Mouse (Mus musculus) embryonic facial prominence, embryonic 10.5 days (tissue): Measurements from ENCODE around the gene Capg. TPM values are rescaled to one million over a fixed set of nuclear protein-coding genes. Genes with fewer than 3 reads are reported as not detected.

Experiments used
- DNase-seq: peaks from one replicate; pipeline ENCODE4 v3.0.0-alpha.2; 2017; ENCODE audit warnings: low spot score
- H3K27ac ChIP-seq: fragments of 300-500 bp; sonication (generic); replicated peaks from 2 replicates; pipeline ENCODE4 v1.5.1; 2016; ENCODE audit warnings: mild to moderate bottlenecking
- H3K27me3 ChIP-seq: fragments of 300-500 bp; sonication (generic); replicated peaks from 2 replicates; pipeline ENCODE4 v1.6.1; 2016; ENCODE audit warnings: low read depth, mild to moderate bottlenecking; ENCODE audit not compliant: poor library complexity, severe bottlenecking
- H3K36me3 ChIP-seq: fragments of 300-500 bp; sonication (generic); replicated peaks from 2 replicates; pipeline ENCODE4 v1.6.1; 2016; ENCODE audit warnings: mild to moderate bottlenecking, moderate library complexity
- H3K4me1 ChIP-seq: fragments of 300-500 bp; sonication (generic); 2 replicates; pipeline ENCODE4 v1.6.1; 2016
- H3K4me3 ChIP-seq: fragments of 300-500 bp; sonication (generic); 2 replicates; pipeline ENCODE4 v1.5.1; 2016; ENCODE audit warnings: mild to moderate bottlenecking, moderate library complexity
- H3K9me3 ChIP-seq: fragments of 300-500 bp; sonication (generic); 2 replicates; pipeline ENCODE4 v1.6.1; 2016; ENCODE audit warnings: mild to moderate bottlenecking
- WGBS: fragments of 180-500 bp; shearing (Covaris S2); methylation state at CpG from one replicate; pipeline ENCODE4 v1.1.7; 2016; 5-methylcytosine and 5-hydroxymethylcytosine counted together
- polyA plus RNA-seq: library from polyadenylated mRNA; unstranded; fragments of >200 nt; fragmentation: Nextera tagmentation; extraction: Ambion mirVana; gene quantifications from 2 replicates; pipeline ENCODE4 v1.2.1, GENCODE M21; 2016

The Capg gene
- polyA plus RNA-seq, 1 experiment from 2014 or later = 16.0 TPM

DNA sequence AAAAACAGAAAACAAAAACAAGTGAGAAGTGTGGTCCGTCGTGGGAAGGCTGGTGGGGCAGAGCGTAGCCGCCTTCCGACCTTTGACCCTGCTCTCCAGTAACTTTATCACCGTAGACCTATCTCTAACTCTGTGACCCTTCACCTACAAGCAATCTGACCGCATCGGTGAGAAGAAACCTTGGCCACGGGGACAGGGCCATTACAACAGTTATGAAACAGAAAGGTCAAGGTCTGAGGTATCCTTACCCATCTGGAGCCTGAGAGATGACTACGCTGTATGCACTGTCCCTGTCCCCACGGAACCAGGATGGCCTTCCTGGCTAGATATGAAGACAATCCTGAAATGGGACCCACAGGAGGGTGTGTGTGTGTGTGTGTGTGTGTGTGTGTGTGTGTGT, 40.0 kb downstream of the Capg start:
- no peaks in the 10 kb centered on the region for H3K9me3 ChIP-seq
- H3K4me3 ChIP-seq = no peak overlapping the region
- H3K27ac ChIP-seq = no peak overlapping the region
- DNase-seq = no peak
- no peaks in the 10 kb centered on the region for H3K27me3 ChIP-seq
- peaks cover 18% of the 10 kb centered on the region; the same call in 1 of the 2 replicates for H3K36me3 ChIP-seq
- no peaks in the 10 kb centered on the region for H3K4me1 ChIP-seq
- 76% methylated on average over 11 of the region's 11 CpGs for WGBS

DNA sequence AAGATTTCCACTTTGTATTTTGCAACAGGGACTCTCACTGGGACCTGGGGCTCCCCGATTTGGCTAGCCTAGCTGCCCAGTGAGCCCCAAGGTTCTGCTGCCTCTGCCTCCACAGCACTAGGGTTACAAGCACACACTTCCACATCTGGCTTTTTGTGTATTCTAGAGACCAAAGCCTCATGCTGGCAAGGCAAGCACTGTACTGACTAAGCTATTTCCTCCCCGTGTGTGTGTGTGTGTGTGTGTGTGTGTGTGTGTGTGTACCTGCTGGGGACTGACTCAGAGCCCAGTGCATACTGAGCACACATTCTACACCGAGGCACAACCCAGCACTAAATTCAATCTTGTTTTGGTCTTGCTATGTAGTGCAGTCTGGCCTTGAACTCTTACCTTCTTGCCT, 42.5 kb downstream of the Capg start:
- Histone ChIP-seq H3K4me3 (no peak overlapping the region), H3K4me1 (no peaks in the 10 kb centered on the region), H3K27ac (no peak overlapping the region), H3K27me3 (no peaks in the 10 kb centered on the region), H3K9me3 (no peaks in the 10 kb centered on the region), H3K36me3 (peaks cover 9% of the 10 kb centered on the region; the same call in 1 of the 2 replicates)
- 82% methylated on average over 3 of the region's 3 CpGs for WGBS
- DNase-seq = no peak

DNA sequence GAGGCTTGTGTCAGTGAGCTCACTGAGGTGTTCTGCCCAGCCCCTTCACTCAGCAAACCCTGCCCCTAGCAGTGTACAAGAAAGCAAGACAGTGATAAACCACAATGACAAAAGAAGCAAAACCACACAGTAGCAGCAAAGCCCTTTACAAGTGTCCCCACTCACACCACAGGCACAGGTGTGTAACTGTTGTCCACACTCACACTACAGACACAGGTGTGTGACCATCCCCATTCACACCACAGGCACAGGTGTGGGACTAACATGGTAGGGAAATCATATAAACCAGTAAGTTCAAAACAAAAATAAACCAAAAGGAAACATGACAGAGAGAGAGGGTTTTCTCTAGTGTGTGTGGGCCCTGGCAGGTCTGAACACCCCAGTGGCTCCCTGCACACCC, 44.1 kb downstream of the Capg start:
- Histone ChIP-seq H3K4me3 (no peak overlapping the region), H3K4me1 (no peaks in the 10 kb centered on the region), H3K27ac (no peak overlapping the region), H3K27me3 (no peaks in the 10 kb centered on the region), H3K36me3 (peaks cover 9% of the 10 kb centered on the region; the same call in 1 of the 2 replicates), H3K9me3 (no peaks in the 10 kb centered on the region)
- DNase-seq = no peak

DNA sequence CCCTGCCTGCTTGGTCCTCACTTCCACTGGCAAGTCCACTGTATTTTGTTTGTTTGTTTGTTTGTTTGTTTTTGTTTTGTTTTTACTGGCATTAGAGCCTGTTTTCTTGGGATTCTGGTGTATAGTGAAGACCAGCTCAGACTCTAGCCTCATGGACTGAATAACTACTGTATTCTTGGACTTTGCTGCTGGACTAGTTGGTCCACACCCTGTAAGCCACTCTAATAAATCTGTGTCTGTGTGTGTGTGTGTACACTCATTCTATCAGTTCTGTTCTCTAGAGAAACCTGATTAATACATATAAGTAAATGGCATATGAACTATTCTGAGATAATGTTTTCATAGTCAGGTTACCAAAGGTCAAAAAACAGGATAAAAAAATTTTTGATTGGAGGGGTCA, 45.9 kb downstream of the Capg start:
- no peak overlapping the region for H3K4me3 ChIP-seq
- DNase-seq = no peak
- no peak overlapping the region for H3K27ac ChIP-seq

DNA sequence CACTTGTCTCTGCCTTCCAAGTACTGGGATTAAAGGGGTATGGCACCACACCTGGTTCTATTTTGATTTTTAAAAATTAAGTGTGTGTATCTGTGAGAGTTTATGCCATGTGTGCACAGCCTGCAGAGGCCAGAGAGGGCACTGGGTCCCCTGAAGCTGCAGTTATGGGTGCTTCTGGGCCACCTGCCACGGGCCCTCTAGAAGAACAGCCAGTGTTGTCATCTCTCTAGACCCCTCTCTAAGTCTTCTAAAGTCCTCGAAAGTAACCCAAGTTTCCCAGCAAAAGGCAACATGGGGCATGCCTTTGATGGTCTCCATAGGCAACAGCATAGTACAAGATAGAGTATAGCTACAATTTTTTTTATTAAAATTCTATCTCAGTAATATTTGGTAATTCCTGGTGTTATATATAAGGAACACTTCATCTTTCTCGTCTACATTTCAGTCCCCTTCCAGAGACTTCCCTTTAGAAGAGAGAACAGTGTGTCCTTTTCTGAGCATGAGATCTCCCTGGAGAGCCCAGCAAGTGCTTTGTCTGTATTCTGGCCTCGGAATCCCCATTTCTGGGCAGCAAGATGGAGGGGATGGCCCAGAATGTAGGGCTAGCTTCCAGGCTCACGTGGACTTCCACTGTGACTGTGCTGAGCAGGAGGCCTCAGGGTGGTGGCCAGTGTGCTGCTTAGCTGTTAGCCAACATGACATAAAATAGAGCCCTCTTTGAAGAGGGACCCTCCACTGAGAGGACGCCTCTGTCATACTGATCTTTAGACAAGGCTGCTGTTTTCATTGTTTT, 49.0 kb downstream of the Capg start:
- H3K4me1 ChIP-seq = peaks cover 12% of the 10 kb centered on the region
- 82% methylated on average over 6 of the region's 6 CpGs for WGBS
- DNase-seq = no peak
- H3K27ac ChIP-seq = no peak overlapping the region
- no peak overlapping the region for H3K4me3 ChIP-seq
- no peaks in the 10 kb centered on the region for H3K9me3 ChIP-seq
- H3K36me3 ChIP-seq = no peaks in the 10 kb centered on the region
- H3K27me3 ChIP-seq = no peaks in the 10 kb centered on the region

More for the DNA sequence above, 45.9 kb downstream of the Capg start:
- Histone ChIP-seq H3K4me1 (no peaks in the 10 kb centered on the region), H3K36me3 (peaks cover 5% of the 10 kb centered on the region; the same call in 1 of the 2 replicates), H3K27me3 (no peaks in the 10 kb centered on the region), H3K9me3 (no peaks in the 10 kb centered on the region)

DNA sequence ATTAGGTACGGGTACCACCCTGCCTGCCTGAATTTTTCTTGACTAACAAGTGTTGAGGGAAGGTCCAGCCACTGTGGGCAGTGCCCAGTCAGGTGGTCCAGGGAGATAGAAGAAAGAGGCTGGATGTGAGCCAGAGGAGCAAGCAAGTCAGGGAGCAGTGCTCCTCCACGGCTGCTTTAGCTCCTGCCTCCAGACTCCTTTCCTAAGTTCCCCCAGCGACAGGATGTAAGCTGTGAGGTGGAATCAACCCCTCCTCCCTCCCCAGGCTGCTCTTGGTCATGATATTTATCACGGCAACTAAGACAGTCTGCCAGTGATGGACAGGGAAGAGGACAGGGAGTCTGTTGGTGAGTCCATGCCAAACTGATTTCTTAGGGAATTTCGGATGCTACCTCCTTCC, 49.7 kb downstream of the Capg start:
- Histone ChIP-seq H3K27ac (no peak overlapping the region; the same call in 1 of the 2 replicates), H3K4me3 (no peak overlapping the region), H3K27me3 (no peaks in the 10 kb centered on the region), H3K36me3 (no peaks in the 10 kb centered on the region), H3K9me3 (no peaks in the 10 kb centered on the region), H3K4me1 (peaks cover 17% of the 10 kb centered on the region)
- DNase-seq = no peak
- WGBS = 67% methylated on average over 5 of the region's 5 CpGs

DNA sequence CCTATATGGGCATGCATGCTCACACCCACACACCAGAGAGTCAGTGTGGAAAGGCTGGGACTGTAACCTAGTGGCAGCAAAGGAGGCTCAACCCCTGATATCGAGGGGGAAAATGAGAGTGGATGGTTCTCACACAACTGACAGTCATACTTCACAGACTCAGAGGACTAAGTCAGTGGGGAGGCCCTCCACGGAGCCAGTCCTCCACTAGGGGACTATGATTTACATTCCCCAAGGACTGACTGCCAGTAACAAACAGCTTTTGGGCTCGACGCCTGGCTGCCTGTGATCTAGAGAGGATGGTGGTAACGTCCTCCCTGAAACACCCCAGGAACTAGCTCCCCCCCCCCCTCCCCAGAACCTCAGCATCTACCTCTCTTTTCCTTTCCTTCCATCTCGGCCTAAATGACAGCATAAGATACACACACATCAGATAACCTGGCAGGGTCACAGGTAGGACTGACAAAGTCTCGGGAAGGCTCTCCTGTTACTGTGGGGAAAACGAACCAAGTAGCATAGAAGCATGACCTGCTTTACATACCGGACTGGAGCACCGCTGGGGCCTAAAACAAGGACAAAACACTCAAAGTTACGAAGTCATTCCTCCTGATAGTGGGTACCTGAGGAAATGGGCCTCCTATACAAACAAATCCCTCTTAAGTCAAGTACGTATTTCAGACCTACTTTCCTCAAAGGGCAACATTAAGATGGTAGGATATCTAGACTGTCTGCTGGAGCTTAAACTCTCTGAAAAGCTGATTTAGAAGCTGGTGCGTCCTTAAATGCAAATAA, 53.1 kb downstream of the Capg start:
- Histone ChIP-seq H3K4me3 (peak overlapping the region; percentile 72), H3K4me1 (peaks cover 22% of the 10 kb centered on the region), H3K9me3 (no peaks in the 10 kb centered on the region), H3K36me3 (no peaks in the 10 kb centered on the region), H3K27ac (peak overlapping the region; percentile 84; the same call in 1 of the 2 replicates), H3K27me3 (no peaks in the 10 kb centered on the region)
- DNase-seq = no peak
- WGBS = 54% methylated on average over 13 of the region's 13 CpGs

DNA sequence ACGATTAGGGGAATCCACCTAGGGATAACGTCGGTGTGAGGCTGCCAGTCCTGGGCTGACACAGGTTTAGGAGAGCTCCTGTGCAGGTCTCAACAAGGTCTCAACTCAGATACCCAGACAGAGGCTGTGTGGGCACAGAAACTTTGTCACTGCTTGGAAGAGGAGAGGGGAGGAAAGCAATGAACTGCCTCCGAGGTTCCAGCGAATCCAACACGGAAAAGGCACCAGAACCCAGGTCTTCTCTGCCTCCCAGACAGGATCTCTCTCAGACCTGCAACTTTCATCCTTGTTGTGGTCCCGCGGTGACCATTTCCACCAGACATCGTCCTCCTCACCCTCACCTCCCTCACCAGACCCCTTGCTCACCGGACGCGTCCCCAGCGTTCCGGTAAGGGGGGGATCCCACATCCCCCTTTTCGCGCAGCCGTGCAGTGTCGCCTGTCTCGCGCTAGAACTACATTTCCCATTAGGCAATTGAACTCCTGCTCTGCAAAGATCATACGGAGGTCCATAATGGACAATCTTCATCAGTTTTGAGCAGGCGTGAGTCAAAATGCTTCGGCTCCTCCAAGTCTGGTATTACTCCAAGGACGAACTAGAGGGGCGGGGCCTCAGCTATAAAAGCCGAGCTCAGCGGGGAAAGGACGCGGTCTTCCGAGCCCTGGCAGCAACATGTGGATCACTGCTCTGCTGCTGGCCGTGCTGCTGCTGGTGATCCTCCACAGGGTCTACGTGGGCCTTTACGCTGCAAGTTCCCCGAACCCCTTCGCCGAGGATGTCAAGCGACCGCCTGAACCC, 54.0 kb downstream of the Capg start, which contains the start of the genes Elmod3 and Retsat:
Gene Elmod3, minus strand, starts transcription at position 458 of the 798 bp plus-strand sequence.
Gene Retsat, plus strand, starts transcription at position 520 of the 798 bp plus-strand sequence.
- H3K27me3 ChIP-seq = no peaks in the 10 kb centered on the region
- WGBS = 2% methylated on average over 38 of the region's 38 CpGs
- no peaks in the 10 kb centered on the region for H3K36me3 ChIP-seq
- peak within 1 kb of the TSS; percentile 72 for H3K4me3 ChIP-seq
- peak; percentile 92 for DNase-seq
- peak within 1 kb of the TSS; percentile 84 for H3K27ac ChIP-seq
- no peaks in the 10 kb centered on the region for H3K9me3 ChIP-seq
- peaks cover 22% of the 10 kb centered on the region for H3K4me1 ChIP-seq

DNA sequence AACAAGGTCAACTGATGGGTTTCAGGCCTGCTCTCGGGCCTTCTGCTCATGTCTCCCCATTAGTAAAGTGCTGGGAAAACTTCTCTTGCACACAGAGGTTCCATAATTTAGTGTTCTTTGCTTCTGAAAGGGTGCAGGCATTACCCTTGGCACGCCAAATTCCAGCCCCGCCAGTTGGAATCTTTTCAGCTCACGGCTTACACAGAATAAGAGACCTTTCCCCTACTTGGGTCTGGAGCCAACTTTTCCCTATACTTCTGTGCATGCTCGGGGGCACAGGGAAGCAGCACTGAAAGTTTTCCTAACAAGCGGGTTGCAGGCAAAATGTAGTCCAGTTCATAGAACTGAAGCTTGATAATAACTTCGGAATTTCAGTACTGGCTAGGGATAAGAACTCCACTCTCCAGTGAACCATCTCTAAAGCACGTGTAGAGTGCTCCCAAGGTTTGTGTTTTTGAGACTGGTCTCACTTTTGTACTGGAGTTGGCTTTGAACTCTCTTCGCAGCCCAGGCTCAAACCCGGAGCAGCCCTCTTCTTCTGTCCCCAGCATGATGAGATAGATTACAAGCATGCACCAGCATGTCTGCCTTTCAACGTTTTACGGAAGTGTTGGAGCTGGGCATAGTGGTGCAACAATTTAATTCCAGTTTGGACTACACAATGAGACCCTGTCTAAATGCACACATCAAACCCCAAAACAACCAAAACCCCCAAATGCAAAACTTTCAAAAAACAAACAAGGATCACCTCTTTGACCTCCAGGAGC, 54.8 kb downstream of the Capg start:
- Histone ChIP-seq H3K4me1 (peaks cover 22% of the 10 kb centered on the region), H3K27me3 (no peaks in the 10 kb centered on the region), H3K36me3 (peaks cover 6% of the 10 kb centered on the region), H3K9me3 (no peaks in the 10 kb centered on the region), H3K4me3 (peak overlapping the region; percentile 72), H3K27ac (peak overlapping the region; percentile 84)
- no peak for DNase-seq
- WGBS = 51% methylated on average over 12 of the region's 12 CpGs

DNA sequence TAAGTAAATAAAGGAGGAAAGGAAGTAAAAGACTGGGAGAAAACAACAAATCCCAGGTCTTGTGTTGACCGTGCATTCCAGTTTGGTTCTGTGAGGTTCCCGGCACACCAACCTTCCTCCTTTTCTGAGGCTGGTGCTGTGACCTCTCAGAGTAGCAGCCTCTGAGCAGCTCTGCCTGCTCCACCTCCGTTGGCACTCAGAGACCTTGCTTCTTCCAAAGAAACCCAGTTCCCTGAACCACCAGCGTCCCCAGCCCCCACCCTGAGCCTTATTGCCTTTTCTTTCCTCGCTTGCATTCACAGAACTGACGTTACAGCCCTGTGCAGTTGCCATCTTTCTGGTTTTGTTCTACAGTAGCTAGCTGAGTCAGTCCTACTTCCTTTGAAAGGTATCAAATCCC, 56.0 kb downstream of the Capg start:
- H3K9me3 ChIP-seq = no peaks in the 10 kb centered on the region
- WGBS = 82% methylated on average over 6 of the region's 6 CpGs
- peaks cover 22% of the 10 kb centered on the region for H3K4me1 ChIP-seq
- no peak overlapping the region for H3K27ac ChIP-seq
- peaks cover 18% of the 10 kb centered on the region for H3K36me3 ChIP-seq
- no peaks in the 10 kb centered on the region for H3K27me3 ChIP-seq
- H3K4me3 ChIP-seq = no peak overlapping the region
- DNase-seq = no peak

DNA sequence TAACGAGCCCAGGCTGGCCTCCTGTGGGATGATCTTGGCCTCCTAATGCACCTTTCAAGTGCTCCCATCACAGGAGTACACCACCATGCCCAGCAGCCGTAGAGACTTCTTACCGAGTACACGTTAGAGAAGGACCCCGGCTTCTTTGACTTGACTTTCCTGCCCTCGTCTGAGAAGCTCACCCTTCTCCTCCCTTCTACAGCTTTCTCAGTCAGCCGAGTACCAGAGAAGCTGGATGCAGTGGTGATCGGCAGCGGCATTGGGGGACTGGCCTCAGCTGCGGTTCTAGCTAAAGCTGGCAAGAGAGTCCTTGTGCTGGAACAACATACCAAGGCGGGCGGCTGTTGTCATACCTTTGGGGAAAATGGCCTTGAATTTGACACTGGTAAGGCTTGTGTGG, 56.6 kb downstream of the Capg start:
- no peak overlapping the region for H3K4me3 ChIP-seq
- no peak overlapping the region for H3K27ac ChIP-seq
- H3K27me3 ChIP-seq = no peaks in the 10 kb centered on the region
- H3K36me3 ChIP-seq = peaks cover 24% of the 10 kb centered on the region
- 85% methylated on average over 12 of the region's 12 CpGs for WGBS
- H3K9me3 ChIP-seq = no peaks in the 10 kb centered on the region
- DNase-seq = no peak
- H3K4me1 ChIP-seq = peaks cover 22% of the 10 kb centered on the region

DNA sequence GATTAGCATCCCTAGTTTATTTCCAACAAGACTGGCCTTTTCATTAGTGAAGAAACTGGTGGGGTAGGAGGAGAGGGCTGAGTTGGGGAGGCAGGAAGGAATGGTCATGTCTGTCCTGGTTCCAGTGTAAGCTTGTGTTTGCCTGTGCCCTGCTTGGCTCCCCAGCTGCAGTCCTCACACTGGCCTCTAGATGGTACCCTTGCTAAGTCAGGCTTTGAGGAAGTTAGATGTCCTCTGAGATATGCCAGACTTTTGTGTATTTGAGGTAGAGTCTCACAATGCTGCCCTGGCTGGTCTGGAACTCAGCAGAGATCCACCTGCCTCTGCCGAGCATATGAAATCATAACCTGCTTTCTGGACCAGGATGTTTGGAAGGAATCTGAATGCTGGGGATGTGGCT, 57.5 kb downstream of the Capg start:
- WGBS = 59% methylated on average over 1 of the region's 1 CpGs
- H3K9me3 ChIP-seq = no peaks in the 10 kb centered on the region
- peak; percentile 75 for DNase-seq
- H3K27me3 ChIP-seq = no peaks in the 10 kb centered on the region
- no peak overlapping the region for H3K4me3 ChIP-seq
- H3K27ac ChIP-seq = no peak overlapping the region
- peaks cover 22% of the 10 kb centered on the region for H3K4me1 ChIP-seq
- H3K36me3 ChIP-seq = peaks cover 34% of the 10 kb centered on the region
